Mouse (Mus musculus) limb, embryonic 14.5 days (tissue): ENCODE data around the gene Plekha5. TPM values are rescaled to one million over a fixed set of nuclear protein-coding genes. Genes with fewer than 3 reads are reported as not detected.
"Not testable (repeated sequence)": the region's sequence is repeated elsewhere in the genome, so short reads cannot be mapped to it uniquely, and the experiment has no call there.

Source experiments
- ATAC-seq: fragments of 200-750 bp; cut with Nextera tagmentation; 2 replicates; pipeline ENCODE4 v1.8.0; 2017; ENCODE audit warnings: low read depth, moderate number of reproducible peaks, moderate TSS enrichment; ENCODE audit not compliant: low FRiP score
- DNase-seq: peaks from one replicate; pipeline ENCODE4 v3.0.0-alpha.2; 2015; ENCODE audit warnings: low spot score
- H3K27ac ChIP-seq: fragments of 300-500 bp; sonication (generic); replicated peaks from 2 replicates; pipeline ENCODE4 v1.5.1; 2014; ENCODE audit warnings: low read depth, mild to moderate bottlenecking, low read length, moderate library complexity, mixed read lengths
- H3K27me3 ChIP-seq: fragments of 300-500 bp; sonication (generic); 2 replicates; pipeline ENCODE4 v1.6.1; 2014; ENCODE audit warnings: low read length, mixed read lengths; ENCODE audit not compliant: control insufficient read depth, insufficient read depth
- H3K36me3 ChIP-seq: fragments of 300-500 bp; sonication (generic); 2 replicates; pipeline ENCODE4 v1.6.1; 2014; ENCODE audit warnings: mild to moderate bottlenecking, low read length, moderate library complexity, mixed read lengths; ENCODE audit not compliant: control insufficient read depth, insufficient read depth
- H3K4me1 ChIP-seq: fragments of 300-500 bp; sonication (generic); 2 replicates; pipeline ENCODE4 v1.6.1; 2014; ENCODE audit warnings: antibody characterized with exemption, low read length, mixed read lengths; ENCODE audit not compliant: control insufficient read depth, insufficient read depth
- H3K4me2 ChIP-seq: fragments of 300-500 bp; sonication (generic); replicated peaks from 2 replicates; pipeline ENCODE4 v1.6.1; 2014; ENCODE audit warnings: low read depth, mild to moderate bottlenecking, low read length, moderate library complexity; ENCODE audit not compliant: severe bottlenecking
- H3K4me3 ChIP-seq: fragments of 300-500 bp; sonication (generic); replicated peaks from 2 replicates; pipeline ENCODE4 v1.5.1; 2014; ENCODE audit warnings: low read length
- H3K9ac ChIP-seq: fragments of 300-500 bp; sonication (generic); 2 replicates; pipeline ENCODE4 v1.6.1; 2014; ENCODE audit warnings: mild to moderate bottlenecking, low read depth, low read length, moderate library complexity; ENCODE audit not compliant: severe bottlenecking
- H3K9me3 ChIP-seq: fragments of 300-500 bp; sonication (generic); 2 replicates; pipeline ENCODE4 v1.6.1; 2016; ENCODE audit warnings: low read length; ENCODE audit not compliant: control insufficient read depth
- POLR2A ChIP-seq: fragments of 200-500 bp; IDR thresholded peaks from 2 replicates; pipeline ENCODE4 v1.8.0; 2012; ENCODE audit warnings: inconsistent platforms, mild to moderate bottlenecking, moderate library complexity, borderline replicate concordance; ENCODE audit not compliant: insufficient read depth, insufficient read length; ENCODE audit errors: extremely low read depth
- WGBS: fragments of 180-500 bp; shearing (Covaris S2); extraction: QIAGEN DNeasy Blood & Tissue Kit; methylation state at CpG from one replicate; pipeline ENCODE4 v1.1.7; 2014; 5-methylcytosine and 5-hydroxymethylcytosine counted together
- polyA plus RNA-seq, 2 experiments: library from polyadenylated mRNA; depleted of rRNA in 1 of 2; stranded (reverse) in 1 of 2; unstranded in 1 of 2; fragments of >200 nt; fragmentation: Nextera tagmentation in 1 of 2; extraction: Ambion mirVana in 1 of 2; gene quantifications; 2 replicates each; pipeline versions ENCODE4 v1.2.1 to v1.2.3; 2012 to 2014

Gene Plekha5
- polyA plus RNA-seq, 2 experiments = 50.8 to 87.2 TPM

DNA sequence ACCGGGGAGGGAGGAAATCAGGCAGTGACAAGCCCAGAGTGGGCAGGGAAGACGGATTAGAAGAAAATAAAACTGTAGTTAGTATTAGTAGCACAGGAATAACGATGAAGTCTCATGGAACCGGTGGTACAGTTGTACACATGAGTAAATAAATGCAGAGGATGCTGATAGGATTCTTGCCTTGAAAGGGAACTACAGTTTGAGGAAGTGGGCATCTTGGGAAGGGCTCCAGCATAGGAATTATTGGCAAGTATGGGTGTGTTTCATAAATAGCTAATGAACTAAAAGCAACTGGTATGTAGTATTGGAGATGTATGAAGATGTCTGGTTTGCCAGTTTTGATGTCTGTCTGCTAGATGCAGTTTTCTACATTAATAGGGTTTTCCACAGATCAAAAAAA lies 99.7 kb downstream of the Plekha5 start:
- ATAC-seq (no peak), DNase-seq (no peak)
- H3K4me2 ChIP-seq = no peak overlapping the region
- H3K4me3 ChIP-seq = no peak overlapping the region
- no peaks in the 10 kb centered on the region for H3K27me3 ChIP-seq
- 64% methylated on average over 4 of the region's 4 CpGs for WGBS
- H3K27ac ChIP-seq = no peak overlapping the region
- no peaks in the 10 kb centered on the region for H3K9me3 ChIP-seq
- peaks cover 24% of the 10 kb centered on the region for H3K36me3 ChIP-seq
- TF ChIP-seq POLR2A = no peak
- H3K4me1 ChIP-seq = peaks cover 26% of the 10 kb centered on the region
- no peak overlapping the region for H3K9ac ChIP-seq

DNA sequence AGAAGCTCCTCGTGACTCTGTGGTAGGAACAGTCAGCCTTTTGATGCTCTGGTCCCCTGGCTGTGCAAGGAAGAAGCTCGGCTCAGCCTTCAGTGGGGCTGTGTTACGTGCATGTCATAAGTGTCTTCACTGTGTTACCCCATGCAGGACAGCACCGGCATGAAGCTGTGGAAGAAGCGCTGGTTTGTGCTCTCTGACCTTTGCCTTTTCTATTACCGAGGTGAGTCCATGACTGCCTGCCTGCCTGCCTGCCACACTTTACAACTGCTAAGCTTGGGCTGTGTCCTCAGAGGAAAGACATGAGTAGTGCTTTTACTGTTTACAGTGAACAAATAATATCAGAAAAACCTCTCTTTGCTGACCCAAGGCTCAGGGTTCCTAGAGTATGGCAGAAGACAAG lies 104.6 kb downstream of the Plekha5 start:
- no peak for TF ChIP-seq POLR2A
- peaks cover 29% of the 10 kb centered on the region for H3K36me3 ChIP-seq
- no peaks in the 10 kb centered on the region; the same call in 1 of the 2 replicates for H3K9me3 ChIP-seq
- no peak overlapping the region for H3K4me3 ChIP-seq
- no peak overlapping the region for H3K27ac ChIP-seq
- no peak overlapping the region for H3K4me2 ChIP-seq
- H3K27me3 ChIP-seq = no peaks in the 10 kb centered on the region
- no peak for DNase-seq
- no peak overlapping the region for H3K9ac ChIP-seq
- WGBS = 91% methylated on average over 6 of the region's 6 CpGs
- no peak for ATAC-seq
- no peaks in the 10 kb centered on the region for H3K4me1 ChIP-seq

DNA sequence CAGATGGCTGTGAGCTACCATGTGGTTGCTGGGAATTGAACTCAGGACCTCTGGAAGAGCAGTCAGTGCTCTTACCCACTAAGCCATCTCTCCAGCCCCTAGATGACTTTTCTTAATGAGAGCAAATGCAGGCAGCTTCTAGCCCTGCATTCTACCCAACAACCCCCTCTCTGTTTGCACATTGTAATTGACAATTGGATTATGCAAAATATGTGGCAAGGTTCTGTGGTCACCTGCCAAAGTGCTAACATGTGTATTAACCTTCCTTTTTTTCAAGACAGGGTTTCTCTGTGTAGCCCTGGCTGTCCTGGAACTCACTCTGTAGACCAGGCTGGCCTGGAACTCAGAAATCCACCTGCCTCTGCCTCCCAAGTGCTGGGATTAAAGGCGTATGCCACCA lies 109.0 kb downstream of the Plekha5 start:
- peaks cover 35% of the 10 kb centered on the region for H3K36me3 ChIP-seq
- DNase-seq, H3K9me3 ChIP-seq, ATAC-seq, H3K4me2 ChIP-seq, H3K9ac ChIP-seq, H3K4me3 ChIP-seq, H3K4me1 ChIP-seq, H3K27ac ChIP-seq, H3K27me3 ChIP-seq: not testable (repeated sequence)
- 87% methylated on average over 1 of the region's 1 CpGs for WGBS

- no peak for TF ChIP-seq POLR2A
- no peaks in the 10 kb centered on the region for H3K4me1 ChIP-seq
- H3K4me3 ChIP-seq = no peak overlapping the region
- no peak overlapping the region for H3K9ac ChIP-seq
- peaks cover 30% of the 10 kb centered on the region for H3K36me3 ChIP-seq
- no peak overlapping the region for H3K4me2 ChIP-seq
- DNase-seq (no peak), ATAC-seq (no peak)
- H3K27ac ChIP-seq = no peak overlapping the region
- H3K9me3 ChIP-seq = no peaks in the 10 kb centered on the region; the same call in 1 of the 2 replicates
- H3K27me3 ChIP-seq = no peaks in the 10 kb centered on the region
- WGBS = 90% methylated on average over 5 of the region's 5 CpGs
These were observed 109.8 kb downstream of the Plekha5 start for GRCm38 (mm10) chr6:140533606-140534005.

DNA sequence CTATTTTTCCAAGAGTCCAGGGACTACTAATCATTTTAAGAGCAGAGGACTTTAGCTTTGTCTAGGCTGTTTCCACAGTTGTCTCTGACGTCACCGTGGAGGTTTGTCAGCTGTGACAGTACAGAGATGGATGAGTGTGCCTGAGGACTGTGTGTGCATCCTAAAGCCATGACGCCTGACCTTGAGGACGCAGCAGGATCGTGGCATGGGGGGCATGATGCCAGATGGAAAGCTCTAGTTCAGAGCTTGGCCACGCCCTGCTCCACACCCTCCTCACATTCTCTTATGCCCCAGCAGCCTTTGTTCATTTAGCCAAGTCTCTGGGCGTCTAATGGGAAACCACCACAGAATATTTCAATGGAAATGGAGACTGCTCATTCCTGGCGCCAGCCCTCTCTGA lies 111.7 kb downstream of the Plekha5 start:
- WGBS = 90% methylated on average over 8 of the region's 8 CpGs
- H3K4me2 ChIP-seq = no peak overlapping the region
- ATAC-seq (no peak), DNase-seq (no peak)
- TF ChIP-seq POLR2A = no peak
- no peaks in the 10 kb centered on the region for H3K27me3 ChIP-seq
- H3K9me3 ChIP-seq = no peaks in the 10 kb centered on the region; the same call in 1 of the 2 replicates
- peaks cover 41% of the 10 kb centered on the region for H3K36me3 ChIP-seq
- no peak overlapping the region for H3K27ac ChIP-seq
- H3K9ac ChIP-seq = no peak overlapping the region
- H3K4me3 ChIP-seq = no peak overlapping the region
- no peaks in the 10 kb centered on the region for H3K4me1 ChIP-seq

DNA sequence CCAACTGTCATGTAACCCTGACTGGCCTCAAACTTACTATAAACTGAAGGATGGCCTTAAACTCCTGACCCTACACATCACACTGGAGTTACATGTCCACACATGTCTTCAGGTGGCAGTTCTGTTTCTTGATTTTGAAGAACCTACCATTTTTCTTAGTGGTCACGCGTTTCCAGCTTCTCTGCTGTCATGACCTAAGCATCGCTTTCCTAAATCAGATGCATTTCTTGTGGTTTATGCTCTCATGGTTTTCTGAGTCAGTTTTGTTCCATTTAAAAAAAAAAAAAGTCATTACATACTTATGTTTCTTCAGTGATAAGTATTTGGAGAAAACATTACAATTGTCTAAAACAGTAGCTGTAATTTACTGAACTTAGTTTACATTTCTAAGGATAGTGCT lies 118.1 kb downstream of the Plekha5 start:
- ATAC-seq (no peak), DNase-seq (no peak)
- Histone ChIP-seq H3K9me3 (no peaks in the 10 kb centered on the region), H3K27me3 (no peaks in the 10 kb centered on the region), H3K4me1 (no peaks in the 10 kb centered on the region), H3K36me3 (peaks cover 60% of the 10 kb centered on the region), H3K27ac (no peak overlapping the region), H3K4me2 (no peak overlapping the region), H3K9ac (no peak overlapping the region), H3K4me3 (no peak overlapping the region)
- TF ChIP-seq POLR2A = no peak
- WGBS = 88% methylated on average over 3 of the region's 3 CpGs
